Mouse (Mus musculus): Measurements from ENCODE around the gene Flrt1. TPM values are rescaled to one million over a fixed set of nuclear protein-coding genes. Genes with fewer than 3 reads are reported as not detected.

Flrt1 gene
- total and polyA plus RNA-seq, 2 experiments from 2014 or later, result 8.8 to 11.3 TPM

- H3K9ac ChIP-seq, result no peak overlapping the region
- WGBS, result 70% methylated on average over 4 of the region's 4 CpGs
These were observed 33.8 kb upstream of the Flrt1 start for GRCm38 (mm10) chr19:7139321-7139720.

GRCm38 (mm10) chr19:7138327-7138726 is 32.8 kb upstream of the Flrt1 start:
- Histone ChIP-seq H3K27ac (ENCODE audit: low read depth, low read length) (no peak overlapping the region), H3K9me3 (ENCODE audit: low read length) (no peaks in the 10 kb centered on the region), H3K4me2 (ENCODE audit: low read depth) (no peak overlapping the region), H3K4me3 (ENCODE audit: low read depth, low read length) (no peak overlapping the region), H3K27me3 (ENCODE audit: insufficient read depth, low read length) (no peaks in the 10 kb centered on the region), H3K9ac (no peak overlapping the region), H3K4me1 (ENCODE audit: insufficient read depth) (peaks cover 36% of the 10 kb centered on the region), H3K36me3 (ENCODE audit: insufficient read depth) (no peaks in the 10 kb centered on the region)
- DNase-seq, result no peak
- WGBS, result 38% methylated on average over 14 of the region's 14 CpGs
- no peak for TF ChIP-seq CTCF (IDR thresholded peaks at IDR 0.05; ENCODE audit: low read depth)
- ATAC-seq, result no peak

More at GRCm38 (mm10) chr19:7139321-7139720, 33.8 kb upstream of the Flrt1 start:
- ATAC-seq, result no peak
- Histone ChIP-seq H3K27me3 (ENCODE audit: insufficient read depth, low read length) (no peaks in the 10 kb centered on the region), H3K27ac (ENCODE audit: low read depth, low read length) (no peak overlapping the region), H3K4me2 (ENCODE audit: low read depth) (no peak overlapping the region), H3K36me3 (ENCODE audit: insufficient read depth) (no peaks in the 10 kb centered on the region), H3K4me1 (ENCODE audit: insufficient read depth) (peaks cover 42% of the 10 kb centered on the region), H3K4me3 (ENCODE audit: low read depth, low read length) (no peak overlapping the region), H3K9me3 (ENCODE audit: low read length) (no peaks in the 10 kb centered on the region)
- DNase-seq, result no peak
- TF ChIP-seq CTCF (IDR thresholded peaks at IDR 0.05; ENCODE audit: low read depth), result no peak

GRCm38 (mm10) chr19:7136714-7137498 is 31.4 kb upstream of the Flrt1 start:
- peaks cover 33% of the 10 kb centered on the region for H3K4me1 ChIP-seq (ENCODE audit: insufficient read depth)
- no peaks in the 10 kb centered on the region for H3K27me3 ChIP-seq (ENCODE audit: insufficient read depth, low read length)
- H3K4me2 ChIP-seq (ENCODE audit: low read depth), result no peak overlapping the region
- no peak for TF ChIP-seq CTCF (IDR thresholded peaks at IDR 0.05; ENCODE audit: low read depth)
- 49% methylated on average over 14 of the region's 14 CpGs for WGBS
- H3K4me3 ChIP-seq (ENCODE audit: low read depth, low read length), result no peak overlapping the region
- DNase-seq (no peak), ATAC-seq (no peak)
- H3K36me3 ChIP-seq (ENCODE audit: insufficient read depth), result no peaks in the 10 kb centered on the region
- H3K27ac ChIP-seq (ENCODE audit: low read depth, low read length), result no peak overlapping the region
- no peak overlapping the region for H3K9ac ChIP-seq
- H3K9me3 ChIP-seq (ENCODE audit: low read length), result no peaks in the 10 kb centered on the region

- Histone ChIP-seq H3K27ac (ENCODE audit: low read depth, low read length) (peak overlapping the region; percentile 45), H3K4me2 (ENCODE audit: low read depth) (0 out of 2 replicates have a peak overlapping the region, but pooled peaks have one; percentile 1), H3K36me3 (ENCODE audit: insufficient read depth) (no peaks in the 10 kb centered on the region), H3K9ac (no peak overlapping the region), H3K9me3 (ENCODE audit: low read length) (no peaks in the 10 kb centered on the region), H3K4me3 (ENCODE audit: low read depth, low read length) (no peak overlapping the region), H3K27me3 (ENCODE audit: insufficient read depth, low read length) (no peaks in the 10 kb centered on the region), H3K4me1 (ENCODE audit: insufficient read depth) (peaks cover 28% of the 10 kb centered on the region)
- DNase-seq (peak; percentile 67), ATAC-seq (peak; percentile 26)
- WGBS, result 15% methylated on average over 9 of the region's 9 CpGs
- TF ChIP-seq CTCF (IDR thresholded peaks at IDR 0.05; ENCODE audit: low read depth), result no peak
These were observed 30.5 kb upstream of the Flrt1 start for GRCm38 (mm10) chr19:7136016-7136415.

- H3K36me3 ChIP-seq (ENCODE audit: insufficient read depth), result no peaks in the 10 kb centered on the region
- no peak for DNase-seq
- peaks cover 23% of the 10 kb centered on the region for H3K4me1 ChIP-seq (ENCODE audit: insufficient read depth)
- H3K9ac ChIP-seq, result no peak overlapping the region
- no peaks in the 10 kb centered on the region for H3K27me3 ChIP-seq (ENCODE audit: insufficient read depth, low read length)
- 10% methylated on average over 9 of the region's 9 CpGs for WGBS
- no peak for TF ChIP-seq CTCF (IDR thresholded peaks at IDR 0.05; ENCODE audit: low read depth)
- H3K4me3 ChIP-seq (ENCODE audit: low read depth, low read length), result no peak overlapping the region
- no peak overlapping the region for H3K4me2 ChIP-seq (ENCODE audit: low read depth)
- H3K27ac ChIP-seq (ENCODE audit: low read depth, low read length), result peak overlapping the region; percentile 45
- no peaks in the 10 kb centered on the region for H3K9me3 ChIP-seq (ENCODE audit: low read length)
- ATAC-seq, result peak; percentile 43
These were observed 30.0 kb upstream of the Flrt1 start for GRCm38 (mm10) chr19:7135525-7135924.

GRCm38 (mm10) chr19:7134631-7135091 is 29.1 kb upstream of the Flrt1 start:
- DNase-seq (no peak), ATAC-seq (no peak)
- peak overlapping the region; percentile 45; the same call in 1 of the 2 replicates for H3K27ac ChIP-seq (ENCODE audit: low read depth, low read length)
- no peak overlapping the region for H3K4me3 ChIP-seq (ENCODE audit: low read depth, low read length)
- H3K27me3 ChIP-seq (ENCODE audit: insufficient read depth, low read length), result no peaks in the 10 kb centered on the region
- no peak overlapping the region for H3K4me2 ChIP-seq (ENCODE audit: low read depth)
- no peaks in the 10 kb centered on the region for H3K9me3 ChIP-seq (ENCODE audit: low read length)
- WGBS, result 19% methylated on average over 17 of the region's 17 CpGs
- TF ChIP-seq CTCF (IDR thresholded peaks at IDR 0.05; ENCODE audit: low read depth), result no peak
- peaks cover 15% of the 10 kb centered on the region for H3K4me1 ChIP-seq (ENCODE audit: insufficient read depth)
- no peaks in the 10 kb centered on the region for H3K36me3 ChIP-seq (ENCODE audit: insufficient read depth)
- H3K9ac ChIP-seq, result no peak overlapping the region

GRCm38 (mm10) chr19:7133436-7133835 is 27.9 kb upstream of the Flrt1 start:
- H3K4me2 ChIP-seq (ENCODE audit: low read depth), result no peak overlapping the region
- TF ChIP-seq CTCF (IDR thresholded peaks at IDR 0.05; ENCODE audit: low read depth), result no peak
- no peaks in the 10 kb centered on the region for H3K27me3 ChIP-seq (ENCODE audit: insufficient read depth, low read length)
- H3K9me3 ChIP-seq (ENCODE audit: low read length), result no peaks in the 10 kb centered on the region
- no peak overlapping the region for H3K4me3 ChIP-seq (ENCODE audit: low read depth, low read length)
- no peak for ATAC-seq
- no peak overlapping the region for H3K27ac ChIP-seq (ENCODE audit: low read depth, low read length)
- peaks cover 19% of the 10 kb centered on the region for H3K4me1 ChIP-seq (ENCODE audit: insufficient read depth)
- no peak for DNase-seq
- no peaks in the 10 kb centered on the region for H3K36me3 ChIP-seq (ENCODE audit: insufficient read depth)
- 54% methylated on average over 9 of the region's 9 CpGs for WGBS
- no peak overlapping the region for H3K9ac ChIP-seq

Measured in forebrain, postnatal 0 days (tissue).